In genomic region chr5:137627991-137628390, GRCm38 (mm10) we compare ENCODE assay signal across 9 mouse cellular contexts. TPM values are rescaled to one million over a fixed set of nuclear protein-coding genes. Genes with fewer than 3 reads are reported as not detected.
DNase-seq lines count a peak whose midpoint lies in the region; ATAC-seq lines count a peak whose summit lies in the region.
"Had no signal": no experiment of that assay in that cellular context is flagged by ENCODE, and none has a peak within 500 bp of the region (broad histone marks: within the 10 kb centered on the region; RNA-seq: fewer than 3 reads in every experiment).

No protein-coding gene starts in this region.

- H3K9ac ChIP-seq in liver, embryonic 13.5 days, result peak overlapping the region; percentile 83
- peak overlapping the region; percentile 39 for H3K9ac ChIP-seq in stomach, embryonic 14.5 days (replicated peaks; ENCODE audit: low read depth, low read length)

- peak; percentile 97 for DNase-seq in heart, adult 11 months
- DNase-seq in heart, postnatal 36 days, result no peak
- DNase-seq in adipocyte (ENCODE audit: low spot score), result peak; percentile 57
- no peak for DNase-seq in hindbrain, embryonic 10.5 days (ENCODE audit: low spot score)
- no peak for DNase-seq in liver, embryonic 13.5 days
- DNase-seq in gastrocnemius, postnatal 4 days (ENCODE audit: low spot score in 2 of 2), result no peak
- DNase-seq in urinary bladder, postnatal 36 days (ENCODE audit: low spot score in 2 of 2), result no peak

- WGBS in hindbrain, embryonic 10.5 days, result 7% methylated on average over 9 of the region's 9 CpGs
- WGBS in liver, embryonic 13.5 days (ENCODE audit: insufficient replicate concordance), result 2% methylated on average over 9 of the region's 9 CpGs
- WGBS in stomach, embryonic 14.5 days, result 3% methylated on average over 9 of the region's 9 CpGs

- no peak for ATAC-seq in liver, embryonic 13.5 days (ENCODE audit: low read depth)
- no peak for ATAC-seq in stomach, embryonic 14.5 days (ENCODE audit: insufficient number of reproducible peaks, insufficient read depth, low FRiP score, low read depth)

- H3K27ac ChIP-seq in hindbrain, embryonic 10.5 days, result peak overlapping the region; percentile 97
- H3K27ac ChIP-seq in liver, embryonic 13.5 days, result peak overlapping the region; percentile 91
- H3K27ac ChIP-seq in stomach, embryonic 14.5 days (ENCODE audit: low read length), result peak overlapping the region; percentile 77

- H3K27me3 ChIP-seq in hindbrain, embryonic 10.5 days (ENCODE audit: insufficient read depth, poor library complexity, severe bottlenecking), result no peaks in the 10 kb centered on the region
- no peaks in the 10 kb centered on the region for H3K27me3 ChIP-seq in liver, embryonic 13.5 days
- no peaks in the 10 kb centered on the region for H3K27me3 ChIP-seq in stomach, embryonic 14.5 days (ENCODE audit: control insufficient read depth, insufficient read depth, low read length)
- H3K27me3 ChIP-seq: Patski had no signal

- peak overlapping the region; percentile 92 for H3K4me3 ChIP-seq in hindbrain, embryonic 10.5 days
- peak overlapping the region; percentile 93 for H3K4me3 ChIP-seq in liver, embryonic 13.5 days (replicated peaks)
- peak overlapping the region; percentile 52 for H3K4me3 ChIP-seq in stomach, embryonic 14.5 days (ENCODE audit: low read depth, low read length)

- peak overlapping the region; percentile 92 for H3K4me2 ChIP-seq in liver, embryonic 13.5 days
- H3K4me2 ChIP-seq in stomach, embryonic 14.5 days (replicated peaks; ENCODE audit: low read depth, low read length), result peak overlapping the region; percentile 56

- intact Hi-C loops in heart, postnatal 36 days (cut with DNase I), result loop anchor here (1.0 to 5.0 kb wide), 2 partner anchors 27 to 41 kb away; partner anchors contain the start of gene Mospd3

- H3K36me3 ChIP-seq in hindbrain, embryonic 10.5 days, result peaks cover 19% of the 10 kb centered on the region
- H3K36me3 ChIP-seq in liver, embryonic 13.5 days, result 0 out of 2 replicates have a peak, but pooled peaks cover 4% of the 10 kb centered on the region
- H3K36me3 ChIP-seq in stomach, embryonic 14.5 days (ENCODE audit: control insufficient read depth, insufficient read depth, low read length), result peaks cover 5% of the 10 kb centered on the region; the same call in 1 of the 2 replicates

- no peaks in the 10 kb centered on the region for H3K9me3 ChIP-seq in hindbrain, embryonic 10.5 days
- no peaks in the 10 kb centered on the region for H3K9me3 ChIP-seq in liver, embryonic 13.5 days (replicated peaks)
- no peaks in the 10 kb centered on the region for H3K9me3 ChIP-seq in stomach, embryonic 14.5 days (ENCODE audit: control insufficient read depth, low read depth, low read length)

- H3K4me1 ChIP-seq in hindbrain, embryonic 10.5 days (replicated peaks), result peaks cover 61% of the 10 kb centered on the region
- peaks cover 55% of the 10 kb centered on the region for H3K4me1 ChIP-seq in liver, embryonic 13.5 days (replicated peaks)
- H3K4me1 ChIP-seq in stomach, embryonic 14.5 days (ENCODE audit: control insufficient read depth, insufficient read depth, low read length), result peaks cover 27% of the 10 kb centered on the region

RNA-seq across cellular contexts. Expression of gene Fbxo24, which starts 0.8 kb away (rescaled TPM):
- under 1 TPM; 0.16 to 0.31 TPM for total RNA-seq in heart, postnatal 36 days (2021)
- polyA plus RNA-seq in hindbrain, embryonic 10.5 days (2016; fragmentation: Nextera tagmentation; extraction: Ambion mirVana), result 0.30 TPM in 2 replicates
- polyA plus RNA-seq in liver, embryonic 13.5 days (2015; fragmentation: Nextera tagmentation; extraction: Ambion mirVana), result 0.08 TPM in 1 of 2 replicates, not detected in the other
- 0.14 and 0.20 TPM in 2 replicates for polyA plus RNA-seq in stomach, embryonic 14.5 days (2014; fragmentation: Nextera tagmentation; extraction: Ambion mirVana)
- under 1 TPM; 0.74 to 0.80 TPM for total RNA-seq in gastrocnemius, postnatal 4 days (2021)

RNA-seq across cellular contexts. Expression of gene Lrch4, which starts 0.9 kb away (rescaled TPM):
- 10 to 100 TPM; 18.4 to 20.5 TPM for total RNA-seq in heart, postnatal 36 days (2021)
- polyA plus RNA-seq in hindbrain, embryonic 10.5 days (2016; fragmentation: Nextera tagmentation; extraction: Ambion mirVana), result 35.3 and 39.7 TPM in 2 replicates
- 24.8 and 32.0 TPM in 2 replicates for polyA plus RNA-seq in liver, embryonic 13.5 days (2015; fragmentation: Nextera tagmentation; extraction: Ambion mirVana)
- polyA plus RNA-seq in stomach, embryonic 14.5 days (2014; fragmentation: Nextera tagmentation; extraction: Ambion mirVana), result 37.1 and 39.2 TPM in 2 replicates
- total RNA-seq in gastrocnemius, postnatal 4 days (2021), result 10 to 100 TPM; 19.2 to 23.0 TPM

RNA-seq across cellular contexts. Expression of gene Gm20605, which starts 1.0 kb away (rescaled TPM):
- 1 to 10 TPM; 3.9 to 4.9 TPM for total RNA-seq in heart, postnatal 36 days (2021)
- 14.1 and 14.9 TPM in 2 replicates for polyA plus RNA-seq in hindbrain, embryonic 10.5 days (2016; fragmentation: Nextera tagmentation; extraction: Ambion mirVana)
- 3.4 and 4.1 TPM in 2 replicates for polyA plus RNA-seq in liver, embryonic 13.5 days (2015; fragmentation: Nextera tagmentation; extraction: Ambion mirVana)
- 8.1 and 10.7 TPM in 2 replicates for polyA plus RNA-seq in stomach, embryonic 14.5 days (2014; fragmentation: Nextera tagmentation; extraction: Ambion mirVana)
- total RNA-seq in gastrocnemius, postnatal 4 days (2021), result 10 to 100 TPM in 1 of 2 experiments, 1 to 10 TPM in 1; 8.6 to 11.0 TPM

RNA-seq across cellular contexts. Expression of gene Sap25, which starts 13.1 kb away (rescaled TPM):
- total RNA-seq in heart, postnatal 36 days (2021), result 1 to 10 TPM; 1.2 to 1.7 TPM
- polyA plus RNA-seq in hindbrain, embryonic 10.5 days (2016; fragmentation: Nextera tagmentation; extraction: Ambion mirVana), result 7.1 and 7.8 TPM in 2 replicates
- 2.8 and 3.4 TPM in 2 replicates for polyA plus RNA-seq in liver, embryonic 13.5 days (2015; fragmentation: Nextera tagmentation; extraction: Ambion mirVana)
- polyA plus RNA-seq in stomach, embryonic 14.5 days (2014; fragmentation: Nextera tagmentation; extraction: Ambion mirVana), result 9.8 and 9.9 TPM in 2 replicates
- total RNA-seq in gastrocnemius, postnatal 4 days (2021), result 1 to 10 TPM; 3.2 to 3.8 TPM

RNA-seq across cellular contexts. Expression of gene Pcolce, which starts 14.4 kb away (rescaled TPM):
- total RNA-seq in heart, postnatal 36 days (2021), result 10 to 100 TPM; 58.1 to 65.1 TPM
- polyA plus RNA-seq in hindbrain, embryonic 10.5 days (2016; fragmentation: Nextera tagmentation; extraction: Ambion mirVana), result 72.2 and 95.5 TPM in 2 replicates
- 15.5 and 16.1 TPM in 2 replicates for polyA plus RNA-seq in liver, embryonic 13.5 days (2015; fragmentation: Nextera tagmentation; extraction: Ambion mirVana)
- polyA plus RNA-seq in stomach, embryonic 14.5 days (2014; fragmentation: Nextera tagmentation; extraction: Ambion mirVana), result 143 and 145 TPM in 2 replicates
- 100 to 1,000 TPM; 362 to 399 TPM for total RNA-seq in gastrocnemius, postnatal 4 days (2021)

Comparison
In these comparisons a context has a peak if more than half of its experiments do, and no peak if none do; other contexts are left out.
1. DNase-seq: peak in heart, adult 11 months (single experiment) and adipocyte (single experiment); none in heart, postnatal 36 days (0 of 2), hindbrain, embryonic 10.5 days (single experiment), liver, embryonic 13.5 days (single experiment), gastrocnemius, postnatal 4 days (0 of 2) and urinary bladder, postnatal 36 days (0 of 2).
2. Peak in every context shown above with its lines, with median percentiles within 50 percentile points of each other: H3K27ac ChIP-seq and H3K4me3 ChIP-seq.